Mouse (Mus musculus) Muller cell, postnatal 12 days (primary cell): ENCODE measurements around the gene Cd52.

Experiments
- DNase-seq: peaks from one replicate; pipeline ENCODE4 v3.0.0-alpha.2; 2015; ENCODE audit errors: inconsistent ontology term

Cd52 gene

GRCm38 (mm10) chr4:134052560-134052959, 42.3 kb downstream of the Cd52 start:
- peak; percentile 54 for DNase-seq

- DNase-seq: no peak
Measured at GRCm38 (mm10) chr4:134051912-134052311, 43.0 kb downstream of the Cd52 start.

GRCm38 (mm10) chr4:134047648-134048047, 47.2 kb downstream of the Cd52 start:
- DNase-seq: no peak

GRCm38 (mm10) chr4:134043041-134043440, 51.8 kb downstream of the Cd52 start:
- DNase-seq: no peak

- peak; percentile 66 for DNase-seq
Measured at GRCm38 (mm10) chr4:134041317-134042123, 53.4 kb downstream of the Cd52 start.

GRCm38 (mm10) chr4:134035953-134036352, 58.9 kb downstream of the Cd52 start:
- DNase-seq: peak; percentile 83
